Mouse (Mus musculus) lung, postnatal 0 days (tissue): ENCODE measurements around the gene P3h3.

Experiments used
- CTCF ChIP-seq: IDR thresholded peaks from 2 replicates; pipeline ENCODE4 v1.5.1; 2016; ENCODE audit warnings: antibody characterized with exemption, mild to moderate bottlenecking
- EP300 ChIP-seq: IDR thresholded peaks from 2 replicates; pipeline ENCODE4 v1.6.1; 2016; ENCODE audit warnings: antibody characterized with exemption, mild to moderate bottlenecking, control low read depth

GRCm38 (mm10) chr6:124835531-124835930 is 22.0 kb downstream of the P3h3 start:
- TF ChIP-seq CTCF (no peak), EP300 (no peak)
